Mouse (Mus musculus) E14TG2a.4 (cell line): ENCODE measurements around the gene Olfr652.

Source experiments
- H3K27me3 ChIP-seq: 2 replicates; pipeline ENCODE4 v1.6.1; 2014; ENCODE audit warnings: low read length, control low read depth; ENCODE audit not compliant: insufficient read depth
- H3K36me3 ChIP-seq: 2 replicates; pipeline ENCODE4 v1.6.1; 2014; ENCODE audit warnings: low read length, control low read depth; ENCODE audit not compliant: insufficient read depth
- H3K4me1 ChIP-seq: replicated peaks from 2 replicates; pipeline ENCODE4 v1.6.1; 2014; ENCODE audit warnings: low read depth, low read length, control low read depth
- H3K4me3 ChIP-seq: replicated peaks from 2 replicates; pipeline ENCODE4 v1.5.1; 2014; ENCODE audit warnings: mild to moderate bottlenecking, low read length
- H3K9me3 ChIP-seq: 2 replicates; pipeline ENCODE4 v1.6.1; 2014; ENCODE audit warnings: low read length, control low read depth
- CTCF ChIP-seq: conservative IDR thresholded peaks from 2 replicates; pipeline ENCODE4 v1.5.1; 2014; ENCODE audit warnings: low read length
- NANOG ChIP-seq: IDR thresholded peaks from 2 replicates; pipeline ENCODE4 v1.6.1; 2014; ENCODE audit warnings: borderline replicate concordance, low read length, mixed read lengths
- POU5F1 ChIP-seq: IDR thresholded peaks from 2 replicates; pipeline ENCODE4 v1.6.1; 2014; ENCODE audit warnings: low read length, borderline replicate concordance

Gene Olfr652

DNA sequence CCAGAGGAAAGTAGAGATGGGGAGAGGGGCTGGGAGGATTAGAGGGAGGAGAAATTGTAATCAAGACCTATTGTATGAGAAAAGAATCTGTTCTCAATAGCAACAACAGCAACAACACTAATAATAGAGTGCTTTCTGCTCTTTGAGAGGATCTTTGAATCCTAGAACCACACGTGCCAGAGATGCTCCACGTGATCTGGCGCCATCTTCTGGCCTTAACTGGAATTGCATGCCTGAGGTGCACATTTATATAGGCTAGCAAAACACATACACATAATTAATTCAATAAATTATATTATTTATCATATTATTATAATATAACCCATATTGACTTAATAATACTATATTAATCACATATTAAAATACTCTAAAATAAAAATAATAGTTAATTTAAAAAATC, 42.5 kb downstream of the Olfr652 start:
- no peak overlapping the region for H3K4me3 ChIP-seq
- no peaks in the 10 kb centered on the region for H3K4me1 ChIP-seq
- no peaks in the 10 kb centered on the region for H3K36me3 ChIP-seq
- H3K9me3 ChIP-seq = no peaks in the 10 kb centered on the region
- TF ChIP-seq NANOG = no peak
- peak; percentile 98 for TF ChIP-seq CTCF
- no peaks in the 10 kb centered on the region for H3K27me3 ChIP-seq

DNA sequence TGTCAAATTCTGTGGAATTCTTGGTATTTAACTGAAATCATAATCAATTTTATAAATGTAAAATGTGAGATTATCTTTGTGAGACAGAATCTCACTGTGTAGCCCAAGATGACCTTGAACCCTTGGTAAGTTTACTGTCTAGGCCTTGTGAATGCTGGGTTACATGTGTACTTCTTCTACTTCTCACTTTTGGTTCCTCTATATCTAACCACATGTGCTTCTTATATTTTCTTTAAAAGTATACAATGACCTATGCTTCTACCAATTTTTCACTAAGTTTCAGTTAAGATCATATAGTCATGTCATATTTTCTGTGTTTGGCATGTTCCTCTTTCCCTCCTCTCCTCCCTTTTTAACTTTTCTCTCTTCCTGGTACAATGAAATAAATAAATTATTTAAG, 44.0 kb downstream of the Olfr652 start:
- no peaks in the 10 kb centered on the region for H3K4me1 ChIP-seq
- no peaks in the 10 kb centered on the region for H3K27me3 ChIP-seq
- TF ChIP-seq POU5F1 = no peak
- no peak for TF ChIP-seq CTCF
- TF ChIP-seq NANOG = no peak
- H3K4me3 ChIP-seq = no peak overlapping the region
- H3K36me3 ChIP-seq = no peaks in the 10 kb centered on the region
- no peaks in the 10 kb centered on the region for H3K9me3 ChIP-seq

DNA sequence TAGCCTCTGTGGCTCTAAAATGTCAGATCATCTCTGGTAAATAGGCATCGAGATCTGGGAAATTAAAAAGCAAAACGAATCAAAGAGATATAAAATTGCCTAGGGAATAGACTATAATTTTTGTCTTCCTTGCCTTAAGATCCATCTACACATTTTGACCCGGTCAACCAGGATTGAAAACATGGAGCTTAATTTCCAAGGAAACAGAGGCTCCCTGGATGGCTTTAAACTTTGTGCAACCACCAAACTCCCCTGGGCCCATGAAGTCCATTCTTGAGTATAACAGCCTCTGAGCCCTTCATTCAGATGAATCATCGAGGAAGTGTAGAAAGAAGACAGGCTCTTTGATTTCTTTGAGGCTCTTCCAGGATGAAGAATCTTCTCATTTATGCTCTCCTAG, 53.0 kb downstream of the Olfr652 start, which contains the start of gene Olfr656:
Gene Olfr656 (plus strand): TSS at position 301 of the 400 bp plus-strand sequence.
- H3K27me3 ChIP-seq = no peaks in the 10 kb centered on the region
- TF ChIP-seq NANOG (no peak), CTCF (no peak), POU5F1 (no peak)
- H3K4me3 ChIP-seq = no peak within 1 kb of the TSS
- no peaks in the 10 kb centered on the region for H3K4me1 ChIP-seq
- H3K36me3 ChIP-seq = no peaks in the 10 kb centered on the region
- H3K9me3 ChIP-seq = no peaks in the 10 kb centered on the region
